Mouse (Mus musculus) WW6 (cell line): ENCODE measurements around the gene Nav2.

Experiments used
- DNase-seq: peaks from one replicate; pipeline ENCODE4 v3.0.0-alpha.2; 2013; ENCODE audit warnings: low read depth, low spot score

Gene Nav2

GRCm38 (mm10) chr7:49280427-49280826 lies 371.9 kb downstream of the Nav2 start:
- no peak for DNase-seq

- DNase-seq, result no peak
These were observed 373.9 kb downstream of the Nav2 start for GRCm38 (mm10) chr7:49282446-49282845.

GRCm38 (mm10) chr7:49283507-49284361 lies 375.2 kb downstream of the Nav2 start:
- no peak for DNase-seq

- DNase-seq, result no peak
These were observed 379.7 kb downstream of the Nav2 start for GRCm38 (mm10) chr7:49288186-49288585.

- DNase-seq, result no peak
These were observed 381.8 kb downstream of the Nav2 start for GRCm38 (mm10) chr7:49290308-49290707.

GRCm38 (mm10) chr7:49291208-49291892 lies 382.8 kb downstream of the Nav2 start:
- no peak for DNase-seq

GRCm38 (mm10) chr7:49297148-49297547 lies 388.6 kb downstream of the Nav2 start:
- no peak for DNase-seq

- DNase-seq, result no peak
These were observed 389.9 kb downstream of the Nav2 start for GRCm38 (mm10) chr7:49298431-49298839.

GRCm38 (mm10) chr7:49301487-49301886 lies 393.0 kb downstream of the Nav2 start:
- no peak for DNase-seq

GRCm38 (mm10) chr7:49303600-49304411 lies 395.3 kb downstream of the Nav2 start:
- no peak for DNase-seq

GRCm38 (mm10) chr7:49307717-49308116 lies 399.2 kb downstream of the Nav2 start:
- DNase-seq, result no peak

- no peak for DNase-seq
These were observed 401.2 kb downstream of the Nav2 start for GRCm38 (mm10) chr7:49309746-49310145.

GRCm38 (mm10) chr7:49313945-49314344 lies 405.4 kb downstream of the Nav2 start:
- no peak for DNase-seq

- no peak for DNase-seq
These were observed 406.5 kb downstream of the Nav2 start for GRCm38 (mm10) chr7:49315033-49315432.

- DNase-seq, result no peak
These were observed 408.1 kb downstream of the Nav2 start for GRCm38 (mm10) chr7:49316600-49316999.

- no peak for DNase-seq
These were observed 409.8 kb downstream of the Nav2 start for GRCm38 (mm10) chr7:49318183-49318897.

- DNase-seq, result no peak
These were observed 410.4 kb downstream of the Nav2 start for GRCm38 (mm10) chr7:49318898-49319293.

GRCm38 (mm10) chr7:49319981-49320380 lies 411.5 kb downstream of the Nav2 start:
- no peak for DNase-seq

GRCm38 (mm10) chr7:49321124-49321531 lies 412.6 kb downstream of the Nav2 start:
- DNase-seq, result no peak

- DNase-seq, result no peak
These were observed 413.7 kb downstream of the Nav2 start for GRCm38 (mm10) chr7:49322179-49322578.

- no peak for DNase-seq
These were observed 416.1 kb downstream of the Nav2 start for GRCm38 (mm10) chr7:49324575-49324974.
